Mouse (Mus musculus): ENCODE measurements around the gene Tubb4a.

Tubb4a gene

DNA sequence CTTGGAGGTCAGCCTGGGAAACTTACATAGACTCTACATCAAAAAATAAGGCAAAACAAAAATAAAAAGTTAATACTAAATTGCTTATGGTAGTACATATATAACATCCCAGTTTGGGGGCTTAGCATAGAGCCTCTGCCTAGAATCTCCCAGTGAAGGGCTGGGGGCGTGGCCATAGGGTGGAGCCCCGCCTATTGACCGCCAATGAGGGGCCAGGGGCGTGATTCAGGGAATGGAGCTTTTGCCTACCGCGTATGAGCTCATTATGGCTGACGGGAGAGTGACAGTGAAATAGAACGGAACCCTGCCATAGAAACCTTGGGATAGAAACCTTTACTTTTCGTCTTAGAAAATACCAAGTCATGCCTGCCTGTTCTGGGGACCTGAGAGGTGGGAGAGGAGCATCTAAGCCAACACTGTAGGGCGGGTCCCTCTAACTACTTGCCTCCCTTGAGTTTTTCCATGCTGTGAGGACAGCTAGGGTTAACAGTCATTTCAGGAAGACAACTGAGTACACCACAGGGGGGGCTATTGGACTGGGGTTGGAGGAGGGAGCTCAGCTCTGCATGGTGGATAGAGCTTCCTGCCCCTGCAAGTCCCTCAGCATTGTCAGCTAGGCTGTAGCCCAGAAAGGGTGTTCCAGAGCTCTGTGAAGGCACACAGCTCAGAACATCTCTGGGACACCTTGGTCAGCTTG lies 12.2 kb upstream of the Tubb4a start:
- DNase-seq = peak; percentile 65

DNA sequence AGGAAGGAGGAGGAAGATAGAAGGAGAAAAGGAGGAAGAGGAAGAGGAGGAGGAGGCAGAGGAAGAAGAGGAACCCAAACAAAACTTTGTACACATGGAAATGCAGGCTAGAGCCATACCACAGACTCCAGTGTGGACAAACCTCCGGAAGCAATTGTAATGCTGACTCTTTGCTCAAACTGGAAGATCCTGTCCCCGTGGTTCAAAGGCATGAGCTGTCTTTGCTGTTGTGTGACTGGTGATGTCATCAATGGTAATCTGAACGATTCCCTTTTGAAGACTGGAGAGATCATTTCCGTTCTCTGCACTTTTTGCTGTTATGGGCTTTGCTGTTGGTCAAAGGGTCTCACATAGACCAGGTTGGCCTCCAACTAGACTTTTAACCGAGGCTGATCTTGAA lies 10.7 kb upstream of the Tubb4a start:
- DNase-seq = no peak

DNA sequence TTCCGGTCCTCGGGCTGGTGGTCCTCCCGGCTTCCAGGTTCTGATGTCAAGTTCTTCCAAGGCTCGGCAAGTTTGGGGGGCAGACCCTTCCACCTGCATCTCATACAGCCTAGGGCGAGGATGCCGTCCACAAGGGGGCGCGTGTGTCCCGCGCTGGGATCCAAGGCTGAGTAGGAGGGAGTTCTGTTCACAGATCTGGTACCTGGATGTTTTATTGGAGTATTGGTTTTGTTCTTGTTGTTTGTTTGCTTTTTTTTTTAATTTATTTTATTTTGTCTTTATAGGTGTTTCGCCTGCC lies 9.0 kb upstream of the Tubb4a start:
- DNase-seq = peak; percentile 82

DNA sequence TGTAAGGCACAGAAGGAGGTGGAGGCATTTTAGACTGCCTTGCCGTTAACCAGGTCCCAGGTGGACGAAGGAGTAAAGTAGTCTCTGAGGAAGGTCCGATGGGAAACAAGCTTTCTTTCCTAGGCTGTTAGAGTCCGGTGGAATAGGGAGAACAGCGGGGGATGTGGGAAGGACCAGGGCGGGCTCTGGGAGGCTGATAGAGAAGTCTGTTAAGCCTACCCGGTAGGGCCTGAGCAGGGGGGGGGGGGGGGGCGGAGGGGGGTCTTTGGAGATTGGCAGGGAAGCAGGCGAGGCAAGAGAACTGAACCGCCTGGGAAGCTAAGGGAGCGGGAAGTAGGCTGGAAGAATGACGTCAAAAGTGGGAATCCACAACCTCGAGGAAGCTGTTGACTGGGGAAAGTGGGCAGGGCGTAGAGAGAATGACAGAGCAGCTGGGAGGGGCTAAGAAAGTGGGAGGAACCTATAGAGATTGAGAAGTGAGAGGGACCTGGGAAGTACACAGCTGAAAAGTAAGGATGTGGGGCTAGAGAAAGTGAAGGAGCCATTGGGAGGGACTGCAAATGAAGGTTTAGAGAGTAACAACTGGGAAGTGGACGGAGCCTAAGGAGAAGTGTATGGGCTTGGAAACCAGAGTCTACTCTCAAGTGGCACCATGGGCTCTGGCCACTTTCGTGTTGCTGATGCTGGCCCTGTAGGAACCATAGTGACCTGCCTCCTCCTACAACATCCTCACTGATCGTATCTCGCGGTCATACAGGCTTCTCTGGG lies 8.5 kb upstream of the Tubb4a start:
- peak; percentile 83 for DNase-seq

DNA sequence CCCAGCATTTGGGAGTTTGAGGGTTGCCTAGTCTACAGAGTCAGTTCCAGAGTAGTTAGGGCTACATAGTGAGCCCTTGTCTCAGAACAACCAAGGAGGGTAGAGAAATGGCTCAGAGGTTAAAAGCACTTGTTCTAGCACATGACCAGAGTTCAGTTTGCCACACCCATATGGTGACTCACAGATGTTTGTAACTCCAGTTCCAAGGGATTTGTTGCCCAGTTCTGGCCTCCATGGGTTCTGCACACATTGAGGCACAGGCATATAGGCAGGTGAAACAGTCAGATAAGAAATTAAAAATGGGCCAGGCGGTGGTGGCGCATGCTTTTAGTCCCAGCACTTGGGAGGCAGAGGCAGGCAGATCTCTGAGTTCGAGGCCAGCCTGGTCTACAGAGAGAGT lies 6.6 kb upstream of the Tubb4a start:
- DNase-seq = no peak

DNA sequence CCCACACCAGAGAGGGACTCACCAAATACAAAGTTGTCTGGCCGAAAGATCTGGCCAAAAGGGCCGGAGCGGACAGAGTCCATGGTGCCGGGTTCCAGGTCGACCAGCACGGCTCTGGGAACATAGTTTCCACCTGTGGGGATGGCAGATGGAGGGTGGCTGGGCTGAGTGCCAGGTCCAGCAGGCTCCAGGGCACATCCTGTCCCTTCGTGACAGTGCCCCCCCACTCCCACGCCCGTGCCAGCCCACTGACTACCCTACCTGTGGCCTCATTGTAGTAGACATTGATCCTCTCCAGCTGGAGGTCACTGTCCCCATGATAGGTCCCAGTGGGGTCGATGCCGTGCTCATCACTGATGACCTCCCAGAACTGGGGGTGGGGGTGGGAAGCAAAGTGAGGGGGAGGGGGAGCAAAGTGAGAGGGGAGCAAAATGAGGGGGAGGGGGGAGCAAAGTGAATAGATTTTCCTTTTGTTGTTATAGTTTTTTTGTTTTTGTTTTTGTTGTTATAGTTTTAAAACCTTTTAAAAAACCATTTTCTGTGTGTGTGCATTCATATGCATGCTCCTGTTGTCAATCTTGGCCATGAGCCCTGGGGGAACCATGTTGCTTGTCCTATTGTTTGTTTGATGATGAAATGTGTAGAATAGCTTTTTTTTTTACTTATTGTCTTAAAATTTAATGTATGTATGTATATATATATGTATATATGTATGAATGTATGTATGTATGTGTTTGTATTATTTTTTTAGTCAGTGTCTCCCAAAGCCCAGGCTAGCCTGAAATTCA lies 1.4 kb downstream of the Tubb4a start:
- no peak for DNase-seq

DNA sequence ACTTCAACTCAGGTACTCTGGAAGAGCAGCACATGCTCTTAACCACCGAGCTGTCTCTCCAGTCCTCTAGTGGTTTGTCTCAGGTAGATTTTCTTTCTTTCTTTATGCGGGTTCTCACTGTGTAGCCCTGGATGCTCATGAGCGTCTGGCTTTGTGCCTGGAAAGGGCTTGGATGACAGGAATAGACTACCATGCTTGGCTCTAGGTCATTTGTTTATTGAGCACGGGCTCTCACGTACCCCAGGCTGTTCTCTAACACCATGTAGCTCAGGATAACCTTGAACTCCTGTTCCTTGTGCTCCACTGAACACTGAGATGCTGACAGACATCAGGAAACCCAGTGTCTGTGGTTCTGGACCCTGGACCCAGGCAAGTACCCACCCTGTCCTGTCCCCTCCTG lies 5.1 kb downstream of the Tubb4a start:
- no peak for DNase-seq

DNA sequence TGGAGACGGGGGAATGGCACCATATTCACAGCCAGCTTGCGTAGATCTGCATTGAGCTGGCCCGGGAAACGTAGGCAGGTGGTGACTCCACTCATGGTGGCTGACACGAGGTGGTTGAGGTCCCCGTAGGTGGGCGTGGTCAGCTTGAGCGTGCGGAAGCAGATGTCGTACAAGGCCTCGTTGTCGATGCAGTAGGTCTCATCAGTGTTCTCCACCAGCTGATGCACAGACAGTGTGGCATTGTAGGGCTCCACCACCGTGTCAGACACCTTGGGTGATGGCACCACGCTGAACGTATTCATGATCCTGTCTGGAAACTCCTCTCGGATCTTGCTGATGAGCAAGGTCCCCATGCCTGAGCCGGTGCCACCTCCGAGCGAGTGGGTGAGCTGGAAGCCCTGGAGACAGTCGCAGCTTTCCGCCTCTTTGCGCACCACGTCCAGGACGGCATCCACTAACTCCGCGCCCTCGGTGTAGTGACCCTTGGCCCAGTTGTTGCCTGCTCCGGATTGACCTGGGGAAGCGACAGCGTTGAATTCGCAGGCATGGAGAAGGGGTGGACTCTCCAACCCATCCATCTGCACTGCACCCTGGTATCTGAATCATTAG lies 6.2 kb downstream of the Tubb4a start:
- no peak for DNase-seq

DNA sequence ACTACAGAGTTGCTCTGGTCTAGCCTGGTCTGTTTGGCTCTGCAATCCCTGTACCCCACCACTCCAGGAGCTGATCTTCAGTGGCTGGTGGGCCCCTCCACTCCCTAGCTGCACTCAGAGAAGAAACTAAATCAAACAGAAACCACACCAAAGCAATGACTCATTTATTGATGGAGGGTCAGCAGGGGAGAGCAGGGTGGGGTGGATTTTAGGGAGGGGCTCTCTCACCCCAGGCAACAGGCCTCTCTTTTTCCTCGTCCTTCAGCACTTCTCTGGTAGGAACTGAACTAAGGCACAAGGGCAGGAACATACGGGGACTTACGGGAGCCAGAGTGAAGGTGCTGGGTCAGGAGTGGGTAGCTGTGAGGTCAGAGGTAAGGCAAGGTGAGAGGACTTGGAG lies 7.7 kb downstream of the Tubb4a start:
- no peak for DNase-seq

DNA sequence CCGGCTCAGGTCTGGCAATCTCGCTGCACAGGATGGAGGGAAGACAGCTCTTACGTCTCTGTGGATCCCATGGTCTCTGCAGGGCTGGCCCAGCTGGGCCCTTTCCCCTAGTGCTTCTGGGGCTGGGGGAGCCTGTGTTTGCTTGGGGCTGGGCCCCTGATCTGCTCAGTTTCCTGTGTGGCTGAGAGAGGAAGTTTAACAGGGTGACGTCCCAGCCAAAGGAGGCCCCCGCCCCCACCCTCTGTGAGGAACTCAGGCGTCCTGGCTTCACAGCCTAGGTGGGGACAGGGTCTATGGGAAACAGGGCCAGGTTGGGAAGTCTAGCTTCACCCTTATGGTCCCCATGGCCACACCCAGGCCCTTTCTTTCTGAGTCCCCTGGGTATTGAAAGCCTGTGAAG lies 9.2 kb downstream of the Tubb4a start, which contains the start of gene Dennd1c:
TSS of gene Dennd1c (minus strand) at position 179 of the 400 bp plus-strand sequence.
- DNase-seq = no peak

DNA sequence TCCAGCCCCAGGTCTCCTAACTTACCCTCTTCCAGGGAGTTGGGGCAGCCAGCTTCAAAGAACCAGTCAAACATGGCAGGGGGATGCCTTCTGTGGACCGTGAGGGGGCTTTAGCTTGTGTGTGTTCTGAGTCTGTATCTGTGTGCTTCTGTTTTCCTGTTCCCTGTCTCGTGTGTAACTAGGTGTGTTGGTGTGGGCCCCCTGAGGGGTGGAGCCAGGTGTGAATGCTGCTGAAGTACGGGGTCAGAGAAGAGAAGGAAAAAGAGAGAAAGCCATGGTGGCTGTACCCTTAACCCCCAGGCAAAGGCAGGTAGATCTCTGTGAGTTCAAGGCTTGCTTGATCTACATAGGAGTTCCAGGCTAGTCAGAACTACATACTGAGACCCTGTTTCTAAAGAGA lies 10.7 kb downstream of the Tubb4a start:
- no peak for DNase-seq

DNA sequence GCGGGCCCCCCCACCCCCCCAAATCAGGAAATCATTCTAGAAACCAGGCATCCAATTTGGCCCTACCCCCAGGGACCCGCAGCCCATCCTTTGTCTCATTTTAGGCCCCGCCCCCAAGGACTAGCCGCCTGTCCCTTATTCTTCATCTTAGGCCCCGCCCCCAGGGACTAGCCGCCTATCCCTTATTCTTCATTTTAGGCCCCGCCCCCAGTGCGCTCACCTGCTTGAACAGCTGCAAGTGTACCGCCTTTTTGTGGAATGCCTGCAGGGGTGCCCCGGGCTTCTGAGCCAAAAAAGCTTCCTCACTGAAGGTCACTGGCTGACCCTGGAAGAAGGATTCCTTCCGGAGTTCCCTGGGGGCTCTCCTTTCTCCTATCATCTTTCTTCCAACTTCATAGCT lies 16.9 kb downstream of the Tubb4a start:
- DNase-seq = peak; percentile 84

DNA sequence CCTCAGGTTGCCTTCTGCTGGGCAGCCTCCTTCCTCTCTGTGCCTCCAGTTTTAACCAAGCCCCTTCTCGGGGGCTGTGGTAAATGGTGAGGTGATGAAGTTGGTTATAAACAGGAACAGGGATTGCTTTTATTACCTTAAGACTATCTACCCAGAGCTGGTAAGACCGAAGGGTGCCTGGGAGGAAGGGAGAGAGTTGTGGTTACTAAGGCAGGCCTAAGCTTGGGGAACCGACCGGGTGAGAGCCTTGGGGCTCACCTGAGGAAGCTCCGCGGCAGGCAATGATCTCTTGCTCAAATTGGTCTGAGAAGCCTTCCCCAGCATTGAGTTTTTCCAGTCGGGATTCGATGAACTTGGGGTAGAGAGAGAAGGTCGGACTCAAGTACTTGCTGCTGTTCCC lies 17.3 kb downstream of the Tubb4a start:
- no peak for DNase-seq

DNA sequence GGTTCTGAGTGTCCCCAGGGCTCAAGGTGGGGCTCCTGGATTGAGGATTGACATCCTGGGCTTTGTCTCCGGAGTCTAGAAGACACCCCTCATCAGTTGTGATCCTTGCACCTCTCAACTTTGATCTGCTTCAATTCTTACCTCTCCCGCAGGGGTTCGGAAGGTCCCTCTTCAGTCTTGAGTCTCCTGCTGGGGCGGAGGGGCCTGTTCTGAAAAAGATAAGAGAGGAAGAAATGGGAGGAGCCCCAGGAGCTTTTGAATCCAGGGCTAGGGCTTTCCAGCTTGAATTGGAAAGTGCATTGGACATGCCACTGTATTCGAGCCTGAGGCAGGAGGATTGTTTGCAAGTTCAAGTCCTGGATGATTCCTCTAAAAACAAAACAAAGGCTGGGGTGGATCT lies 20.7 kb downstream of the Tubb4a start:
- DNase-seq = no peak

DNA sequence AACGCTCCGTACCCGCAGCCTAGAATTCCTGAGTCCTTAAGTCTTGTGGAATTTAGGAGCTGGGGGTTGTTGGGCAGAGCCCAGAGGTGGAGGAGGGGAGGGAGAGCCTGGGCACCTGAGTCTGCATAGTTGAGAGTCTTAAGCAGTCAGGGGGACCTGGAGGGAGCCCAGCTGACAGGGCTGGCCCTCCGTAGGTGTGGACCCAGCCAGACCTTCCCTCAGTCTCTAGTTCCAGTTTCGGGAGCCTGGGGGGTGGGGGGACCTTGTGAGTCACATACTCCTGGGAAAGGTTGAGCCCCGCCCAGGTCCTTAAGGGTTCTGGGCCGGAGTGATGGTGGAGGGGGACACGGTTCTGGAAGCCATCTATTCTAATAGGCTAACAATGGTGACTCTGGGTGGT lies 24.6 kb downstream of the Tubb4a start:
- no peak for DNase-seq

DNA sequence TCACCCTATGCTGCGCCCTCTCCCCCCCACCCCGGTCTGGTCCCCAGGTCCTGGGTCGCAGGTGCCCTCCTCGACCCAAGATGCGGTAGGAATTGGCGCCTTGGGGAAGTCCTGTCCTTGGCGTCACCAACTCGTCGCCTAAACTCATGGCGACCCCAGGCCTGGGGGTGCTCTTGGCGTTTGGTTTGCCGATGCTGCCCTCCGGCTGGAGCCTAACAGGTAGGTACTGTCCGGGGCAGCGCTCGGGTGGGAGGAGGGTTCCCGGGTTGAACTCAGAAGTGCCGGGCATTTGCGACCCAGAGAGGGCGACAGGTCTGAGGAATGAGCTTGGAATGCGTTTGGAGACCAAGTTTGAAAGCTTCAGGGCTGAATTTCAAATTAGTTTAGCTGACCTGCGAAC lies 25.0 kb downstream of the Tubb4a start:
- no peak for DNase-seq

DNA sequence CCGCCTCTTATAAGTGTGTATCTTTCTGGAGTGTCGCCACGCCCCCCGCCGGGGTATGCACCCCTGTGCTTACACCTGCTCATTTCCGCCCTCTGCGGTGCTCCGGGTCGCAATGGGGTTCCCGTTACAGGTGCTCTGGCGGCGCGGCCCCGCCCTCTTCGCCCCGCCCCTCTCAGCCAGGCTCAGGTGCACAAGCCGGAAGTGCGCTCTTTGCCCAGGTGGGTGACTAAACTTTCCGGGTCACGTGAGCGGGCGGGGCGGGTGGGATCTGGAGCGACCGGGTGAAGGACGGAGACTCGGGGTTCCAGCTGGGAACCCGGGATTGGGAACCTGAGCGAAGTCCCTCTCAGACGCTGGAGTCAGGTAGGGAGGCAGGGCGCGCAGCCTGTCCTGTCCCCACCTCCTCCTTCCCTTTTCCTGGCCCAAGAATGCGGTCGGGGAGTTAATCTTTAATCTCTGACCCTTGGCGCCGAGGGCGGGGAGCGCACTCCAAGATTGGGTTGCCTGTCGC lies 25.5 kb downstream of the Tubb4a start:
- DNase-seq = no peak

DNA sequence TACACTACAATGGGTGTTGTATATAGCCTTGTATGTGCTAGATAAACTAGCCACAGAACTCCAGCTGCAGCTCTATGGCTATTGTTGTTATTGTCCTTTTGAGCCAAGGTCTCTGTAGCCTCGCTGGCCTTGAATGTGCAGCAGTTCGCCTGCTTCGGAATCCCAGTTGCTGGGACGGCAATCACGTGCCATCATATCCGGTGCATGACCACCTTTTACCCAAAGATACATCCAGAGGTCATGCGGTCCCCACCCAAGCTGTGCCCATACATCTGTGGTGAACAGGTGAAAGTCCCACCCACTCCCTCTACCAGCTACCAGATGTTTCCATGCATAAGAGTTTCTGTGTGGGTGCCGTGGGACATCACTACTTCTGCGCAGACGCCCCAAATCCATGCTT lies 26.5 kb downstream of the Tubb4a start:
- DNase-seq = no peak

DNA sequence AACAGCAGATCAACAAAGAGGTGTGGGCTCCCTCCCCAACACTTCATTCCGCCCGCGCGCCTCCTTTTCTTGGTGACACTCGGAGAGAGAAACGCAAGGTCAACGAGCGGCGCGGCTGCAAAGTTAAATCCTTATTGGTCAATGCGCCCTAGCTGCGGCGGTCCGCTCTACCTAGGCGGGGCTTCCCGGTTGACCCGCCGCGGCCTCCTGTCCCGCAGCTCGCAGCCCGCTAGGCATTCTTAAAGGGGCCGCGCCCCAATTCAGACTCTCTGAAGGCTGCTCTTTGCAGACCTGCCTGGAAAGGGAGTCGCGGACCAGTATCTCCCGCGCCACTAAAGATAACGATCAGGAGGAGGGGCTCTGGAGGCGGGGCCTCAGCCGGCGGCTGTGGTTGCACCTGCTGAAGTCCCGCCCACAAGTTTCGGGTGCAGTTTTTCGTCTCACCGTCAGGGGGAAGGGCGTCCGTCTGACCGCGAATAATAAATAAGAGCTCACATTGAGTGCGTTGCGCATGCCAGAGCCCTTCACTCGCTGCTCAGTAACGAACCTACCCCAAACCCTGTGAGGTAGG lies 27.3 kb downstream of the Tubb4a start:
- DNase-seq = peak; percentile 99

DNA sequence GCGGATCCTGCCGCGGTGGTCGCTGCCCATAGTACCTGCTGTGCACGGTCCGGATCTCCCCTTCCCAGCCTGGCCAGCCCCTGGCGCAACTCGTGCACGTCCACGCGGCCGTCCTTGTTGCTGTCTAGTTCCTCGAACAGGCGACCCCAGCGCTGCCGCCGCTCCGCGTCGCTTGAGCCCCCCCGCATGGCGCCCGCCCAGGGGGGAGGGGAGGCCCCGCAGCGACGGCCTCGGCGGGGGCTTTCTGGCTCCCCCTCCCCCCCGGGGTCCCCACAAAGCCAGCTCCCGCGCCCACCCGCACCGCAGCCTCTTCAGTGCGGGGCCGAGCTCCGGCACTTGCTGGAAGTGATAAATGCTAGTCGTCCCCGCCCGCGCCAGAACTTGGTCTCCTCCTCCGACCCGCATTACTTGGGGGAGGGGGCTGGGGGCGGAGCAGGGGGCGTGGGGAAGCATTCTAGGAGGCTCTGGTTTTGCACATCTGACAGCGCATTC lies 28.1 kb downstream of the Tubb4a start, which contains the start of gene Slc25a23:
TSS of gene Slc25a23 (minus strand) at position 378 of the 492 bp plus-strand sequence.
- DNase-seq = peak; percentile 93

DNA sequence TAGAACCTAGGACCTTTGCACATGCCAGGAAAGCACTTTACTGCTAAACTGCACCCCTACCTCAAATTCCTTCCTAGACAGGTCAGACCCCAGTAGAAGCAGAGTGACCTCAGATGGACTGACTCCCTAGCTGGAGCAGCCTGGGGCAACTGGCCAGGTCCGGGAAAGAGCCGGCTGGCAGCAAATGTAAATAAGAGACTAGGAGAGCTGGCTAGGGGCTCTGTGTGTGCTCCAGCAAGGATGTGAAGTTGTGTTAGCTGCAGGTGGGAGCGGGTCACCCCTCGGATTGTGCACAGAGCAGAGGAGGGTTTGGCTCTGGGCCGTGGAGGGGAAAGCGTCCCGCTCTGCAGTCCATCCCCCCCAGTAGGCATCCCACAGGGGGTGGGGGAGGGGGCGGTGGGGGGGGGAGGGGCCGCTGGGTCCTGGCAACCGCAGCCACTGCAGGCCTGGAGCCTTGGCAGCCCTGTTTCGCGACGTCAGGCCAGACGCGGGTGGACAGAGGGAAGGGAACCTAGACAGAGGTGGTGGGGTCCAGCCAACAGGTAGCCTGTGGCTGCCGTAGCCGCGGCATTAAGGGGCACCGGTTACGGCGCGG lies 28.6 kb downstream of the Tubb4a start, which contains the start of gene Crb3:
TSS of gene Crb3 (plus strand) at position 215 of the 595 bp plus-strand sequence.
- DNase-seq = peak; percentile 25

DNA sequence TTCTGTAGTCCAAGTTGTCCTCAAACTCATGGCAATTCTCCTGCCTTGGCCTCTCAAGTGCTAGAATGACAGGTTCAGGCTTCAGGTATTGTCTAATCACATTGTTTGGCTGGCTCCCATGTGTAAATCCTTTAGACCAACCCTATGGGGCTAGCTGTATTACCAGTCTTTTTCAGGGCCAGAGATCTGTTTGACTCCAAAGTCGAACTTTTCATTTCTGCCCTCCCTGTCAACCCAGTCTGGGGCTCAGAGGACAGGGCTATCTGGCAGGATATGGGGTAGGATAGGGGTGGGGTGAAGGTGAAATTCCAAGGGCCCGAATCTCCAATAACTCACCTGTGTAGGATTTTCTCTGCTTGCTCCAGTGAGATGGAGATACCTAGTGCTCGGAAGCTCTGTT lies 31.3 kb downstream of the Tubb4a start:
- no peak for DNase-seq
